11 mouse cellular contexts compared by ENCODE assay signal in the genomic region with DNA sequence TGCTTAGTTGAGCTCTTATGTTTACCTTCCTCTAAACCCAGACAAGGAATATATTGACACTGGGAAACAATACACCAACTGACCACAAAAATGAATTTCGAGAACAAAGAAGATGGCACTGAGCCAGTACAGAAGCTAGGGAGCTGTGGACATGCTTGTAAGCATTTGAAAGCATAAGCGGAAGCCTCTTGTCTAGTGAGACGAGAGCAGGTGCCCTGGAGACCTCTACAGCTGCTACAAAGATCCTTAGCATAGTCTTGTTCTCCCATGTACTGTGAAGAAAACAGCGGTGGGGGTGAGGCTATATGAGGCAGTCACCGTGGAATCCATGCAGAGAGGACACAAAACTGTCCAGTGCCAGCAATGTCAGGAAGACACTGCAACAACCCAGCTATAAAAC. TPM values are rescaled to one million over a fixed set of nuclear protein-coding genes. Genes with fewer than 3 reads are reported as not detected.
DNase-seq lines count a peak whose midpoint lies in the region; ATAC-seq lines count a peak whose summit lies in the region.
"Had no signal": no experiment of that assay in that cellular context is flagged by ENCODE, and none has a peak within 500 bp of the region (broad histone marks: within the 10 kb centered on the region; RNA-seq: fewer than 3 reads in every experiment).

No protein-coding gene starts in this region.

- H3K36me3 ChIP-seq in kidney, embryonic 15.5 days: peaks cover 88% of the 10 kb centered on the region
- H3K36me3 ChIP-seq in midbrain, embryonic 12.5 days: peaks cover 94% of the 10 kb centered on the region
- H3K36me3 ChIP-seq in midbrain, embryonic 10.5 days: peaks cover 99% of the 10 kb centered on the region
- H3K36me3 ChIP-seq in embryonic facial prominence, embryonic 15.5 days: peaks cover 73% of the 10 kb centered on the region
- H3K36me3 ChIP-seq in midbrain, embryonic 15.5 days (replicated peaks): peaks cover 27% of the 10 kb centered on the region

- peak; percentile 28 for DNase-seq in kidney, adult 9 months
- DNase-seq in midbrain, embryonic 10.5 days (ENCODE audit: low spot score): no peak
- DNase-seq in layer of hippocampus, postnatal 14 days (ENCODE audit: low spot score in 2 of 2): no peak
- DNase-seq: heart, postnatal 14 days; kidney, adult 18-20 months; liver, embryonic 13.5 days had no signal

- no peaks in the 10 kb centered on the region for H3K9me3 ChIP-seq in kidney, embryonic 15.5 days (replicated peaks)
- no peaks in the 10 kb centered on the region for H3K9me3 ChIP-seq in midbrain, embryonic 12.5 days
- H3K9me3 ChIP-seq in midbrain, embryonic 10.5 days (replicated peaks): no peaks in the 10 kb centered on the region
- H3K9me3 ChIP-seq in embryonic facial prominence, embryonic 15.5 days (replicated peaks): no peaks in the 10 kb centered on the region
- H3K9me3 ChIP-seq in midbrain, embryonic 15.5 days: no peaks in the 10 kb centered on the region
- H3K9me3 ChIP-seq: forebrain, embryonic 15.5 days; liver, embryonic 13.5 days had no signal

- H3K4me1 ChIP-seq in kidney, embryonic 15.5 days: peaks cover 7% of the 10 kb centered on the region
- H3K4me1 ChIP-seq in midbrain, embryonic 12.5 days: no peaks in the 10 kb centered on the region
- H3K4me1 ChIP-seq in midbrain, embryonic 10.5 days: no peaks in the 10 kb centered on the region
- peaks cover 4% of the 10 kb centered on the region for H3K4me1 ChIP-seq in embryonic facial prominence, embryonic 15.5 days
- no peaks in the 10 kb centered on the region for H3K4me1 ChIP-seq in midbrain, embryonic 15.5 days
- H3K4me1 ChIP-seq: forebrain, embryonic 15.5 days had no signal

- H3K9ac ChIP-seq in kidney, embryonic 15.5 days: no peak overlapping the region
- no peak overlapping the region for H3K9ac ChIP-seq in midbrain, embryonic 12.5 days (replicated peaks)
- H3K9ac ChIP-seq in embryonic facial prominence, embryonic 15.5 days: no peak overlapping the region
- H3K9ac ChIP-seq in midbrain, embryonic 15.5 days: no peak overlapping the region
- H3K9ac ChIP-seq: forebrain, embryonic 15.5 days; liver, embryonic 13.5 days had no signal

- no peaks in the 10 kb centered on the region for H3K27me3 ChIP-seq in kidney, embryonic 15.5 days
- H3K27me3 ChIP-seq in midbrain, embryonic 12.5 days: no peaks in the 10 kb centered on the region
- no peaks in the 10 kb centered on the region for H3K27me3 ChIP-seq in midbrain, embryonic 10.5 days (ENCODE audit: low read depth, poor library complexity, severe bottlenecking)
- H3K27me3 ChIP-seq in embryonic facial prominence, embryonic 15.5 days: no peaks in the 10 kb centered on the region
- no peaks in the 10 kb centered on the region for H3K27me3 ChIP-seq in midbrain, embryonic 15.5 days (replicated peaks)
- H3K27me3 ChIP-seq: forebrain, embryonic 15.5 days; liver, embryonic 13.5 days had no signal

- WGBS in kidney, embryonic 15.5 days: 71% methylated on average over 5 of the region's 5 CpGs
- 64% methylated on average over 5 of the region's 5 CpGs for WGBS in midbrain, embryonic 12.5 days
- 90% methylated on average over 5 of the region's 5 CpGs for WGBS in midbrain, embryonic 10.5 days
- 69% methylated on average over 5 of the region's 5 CpGs for WGBS in embryonic facial prominence, embryonic 15.5 days
- WGBS in midbrain, embryonic 15.5 days: 30% methylated on average over 5 of the region's 5 CpGs

- H3K27ac ChIP-seq in kidney, embryonic 15.5 days: no peak overlapping the region
- peak overlapping the region; percentile 64; the same call in 1 of the 2 replicates for H3K27ac ChIP-seq in midbrain, embryonic 12.5 days (replicated peaks)
- no peak overlapping the region for H3K27ac ChIP-seq in midbrain, embryonic 10.5 days (replicated peaks)
- H3K27ac ChIP-seq in embryonic facial prominence, embryonic 15.5 days (replicated peaks): peak overlapping the region; percentile 39; the same call in 1 of the 2 replicates
- peak overlapping the region; percentile 43; the same call in 1 of the 2 replicates for H3K27ac ChIP-seq in midbrain, embryonic 15.5 days
- H3K27ac ChIP-seq: forebrain, embryonic 15.5 days; liver, embryonic 13.5 days had no signal

- H3K4me2 ChIP-seq in kidney, embryonic 15.5 days: no peak overlapping the region
- H3K4me2 ChIP-seq in midbrain, embryonic 12.5 days (replicated peaks): no peak overlapping the region
- H3K4me2 ChIP-seq in embryonic facial prominence, embryonic 15.5 days (replicated peaks): no peak overlapping the region
- H3K4me2 ChIP-seq in midbrain, embryonic 15.5 days: no peak overlapping the region
- H3K4me2 ChIP-seq: forebrain, embryonic 15.5 days; liver, embryonic 13.5 days had no signal

- H3K4me3 ChIP-seq in kidney, embryonic 15.5 days (replicated peaks): no peak overlapping the region
- no peak overlapping the region for H3K4me3 ChIP-seq in midbrain, embryonic 12.5 days
- H3K4me3 ChIP-seq in midbrain, embryonic 10.5 days: no peak overlapping the region
- H3K4me3 ChIP-seq in embryonic facial prominence, embryonic 15.5 days (replicated peaks): no peak overlapping the region
- H3K4me3 ChIP-seq in midbrain, embryonic 15.5 days: no peak overlapping the region
- H3K4me3 ChIP-seq: forebrain, embryonic 15.5 days; liver, embryonic 13.5 days had no signal

- ATAC-seq in kidney, embryonic 15.5 days (replicated peaks; ENCODE audit: low FRiP score): no peak
- no peak for ATAC-seq in midbrain, embryonic 12.5 days (ENCODE audit: low FRiP score, low read depth)
- no peak for ATAC-seq in embryonic facial prominence, embryonic 15.5 days (ENCODE audit: insufficient number of reproducible peaks, low FRiP score, low TSS enrichment, low read depth)
- no peak for ATAC-seq in midbrain, embryonic 15.5 days (replicated peaks)
- ATAC-seq: forebrain, embryonic 15.5 days had no signal

RNA-seq across cellular contexts. Expression of a gene that starts 4.5 kb away (rescaled TPM):
- polyA plus RNA-seq in kidney, embryonic 15.5 days (2015; fragmentation: Nextera tagmentation; extraction: Ambion mirVana): 2.3 and 7.6 TPM in 2 replicates
- 2.0 and 2.5 TPM in 2 replicates for polyA plus RNA-seq in midbrain, embryonic 12.5 days (2016; fragmentation: Nextera tagmentation; extraction: Ambion mirVana)
- polyA plus RNA-seq in midbrain, embryonic 10.5 days (2016; fragmentation: Nextera tagmentation; extraction: Ambion mirVana): 1.5 TPM in 2 replicates
- polyA plus RNA-seq in embryonic facial prominence, embryonic 15.5 days (2015; fragmentation: Nextera tagmentation; extraction: Ambion mirVana): 5.6 and 8.6 TPM in 2 replicates
- polyA plus RNA-seq in midbrain, embryonic 15.5 days (2015; fragmentation: Nextera tagmentation; extraction: Ambion mirVana): 1.0 and 1.2 TPM in 2 replicates
- total RNA-seq in layer of hippocampus, postnatal 14 days (2021): under 1 TPM; 0.23 to 0.38 TPM

Comparison
In these comparisons a context has a peak if more than half of its experiments do, and no peak if none do; other contexts are left out.
1. H3K27ac ChIP-seq: peak in midbrain, embryonic 12.5 days (single experiment), embryonic facial prominence, embryonic 15.5 days (single experiment) and midbrain, embryonic 15.5 days (single experiment); none in kidney, embryonic 15.5 days (single experiment) and midbrain, embryonic 10.5 days (single experiment).